Mouse (Mus musculus) embryo, embryonic 10 days (tissue): ENCODE data around the gene Pfdn6.
"Not testable (repeated sequence)": the region's sequence is repeated elsewhere in the genome, so short reads cannot be mapped to it uniquely, and the experiment has no call there.

Source experiments
- DNase-seq: peaks from one replicate; pipeline ENCODE4 v3.0.0-alpha.2; 2015; ENCODE audit warnings: low spot score

The Pfdn6 gene

GRCm38 (mm10) chr17:33915671-33916250 lies 24.4 kb downstream of the Pfdn6 start, which contains the start of the genes Tapbp and Zbtb22:
Gene Tapbp (plus strand): TSS chr17:33915899.
Gene Zbtb22 (plus strand): TSS chr17:33915904.
- peak; percentile 97 for DNase-seq

- DNase-seq = no peak
Measured at GRCm38 (mm10) chr17:33914969-33915391, 25.2 kb downstream of the Pfdn6 start.

GRCm38 (mm10) chr17:33913905-33914304 lies 26.2 kb downstream of the Pfdn6 start:
- DNase-seq = no peak

GRCm38 (mm10) chr17:33913264-33913663 lies 26.9 kb downstream of the Pfdn6 start:
- no peak for DNase-seq

GRCm38 (mm10) chr17:33911813-33912414 lies 28.2 kb downstream of the Pfdn6 start:
- DNase-seq = no peak

- DNase-seq = no peak
Measured at GRCm38 (mm10) chr17:33911052-33911812, 28.9 kb downstream of the Pfdn6 start.

DNA sequence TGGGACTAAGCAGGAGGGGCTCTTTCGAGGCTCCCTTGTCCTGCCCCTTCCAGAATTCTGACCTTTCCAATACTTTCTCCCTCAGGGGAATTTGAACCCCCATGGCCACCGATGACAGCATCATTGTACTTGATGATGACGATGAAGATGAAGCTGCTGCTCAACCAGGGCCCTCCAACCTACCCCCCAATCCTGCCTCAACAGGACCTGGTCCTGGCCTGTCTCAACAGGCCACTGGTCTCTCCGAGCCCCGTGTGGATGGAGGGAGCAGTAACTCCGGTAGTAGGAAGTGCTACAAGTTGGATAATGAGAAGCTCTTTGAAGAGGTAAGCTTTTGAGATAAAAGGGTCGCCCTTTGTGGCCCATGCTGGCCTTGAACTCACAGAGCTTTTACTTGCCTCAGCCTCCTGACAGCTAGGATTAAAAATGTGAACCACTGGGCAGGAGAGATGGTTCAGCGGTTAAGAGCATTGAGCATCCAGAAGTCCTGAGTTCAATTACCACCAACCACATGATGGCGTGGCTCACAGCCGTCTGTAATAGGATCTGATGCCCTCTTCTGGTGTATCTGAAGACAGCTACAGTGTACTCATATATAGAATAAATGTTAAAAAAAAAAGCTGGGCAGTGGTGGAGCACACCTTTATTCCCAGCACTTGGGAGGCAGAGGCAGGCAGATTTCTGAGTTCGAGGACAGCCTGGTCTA lies 29.6 kb downstream of the Pfdn6 start:
- DNase-seq = no peak

GRCm38 (mm10) chr17:33909869-33910250 lies 30.3 kb downstream of the Pfdn6 start:
- DNase-seq = peak; percentile 55

GRCm38 (mm10) chr17:33909077-33909868 lies 30.9 kb downstream of the Pfdn6 start, which contains the start of gene Daxx:
Gene Daxx (plus strand): TSS chr17:33909414.
- peak; percentile 99 for DNase-seq

GRCm38 (mm10) chr17:33908331-33909076 lies 31.6 kb downstream of the Pfdn6 start:
- DNase-seq = no peak

DNA sequence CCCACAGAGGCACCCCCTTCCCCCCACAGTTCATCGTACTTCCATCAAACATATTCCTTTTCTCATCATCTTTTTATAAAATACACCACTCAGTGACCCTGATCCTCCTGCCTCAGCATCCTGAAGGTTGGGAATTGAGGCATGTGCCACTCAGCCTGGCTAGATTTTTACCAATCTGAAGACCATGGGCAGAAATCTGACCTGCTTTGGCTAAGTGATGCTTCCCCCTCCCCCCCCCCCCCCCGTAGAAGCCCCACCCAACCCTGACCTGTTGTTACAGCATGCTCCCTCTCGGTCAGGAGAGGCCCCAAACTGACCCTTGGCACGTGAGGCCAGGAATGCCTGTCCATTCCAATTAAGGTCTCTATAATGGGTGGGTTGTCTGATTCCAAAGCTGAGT lies 35.3 kb downstream of the Pfdn6 start, which contains the start of gene Platr17:
Gene Platr17, plus strand, starts transcription at position 301 of the 400 bp plus-strand sequence.
- DNase-seq = not testable (repeated sequence)

DNA sequence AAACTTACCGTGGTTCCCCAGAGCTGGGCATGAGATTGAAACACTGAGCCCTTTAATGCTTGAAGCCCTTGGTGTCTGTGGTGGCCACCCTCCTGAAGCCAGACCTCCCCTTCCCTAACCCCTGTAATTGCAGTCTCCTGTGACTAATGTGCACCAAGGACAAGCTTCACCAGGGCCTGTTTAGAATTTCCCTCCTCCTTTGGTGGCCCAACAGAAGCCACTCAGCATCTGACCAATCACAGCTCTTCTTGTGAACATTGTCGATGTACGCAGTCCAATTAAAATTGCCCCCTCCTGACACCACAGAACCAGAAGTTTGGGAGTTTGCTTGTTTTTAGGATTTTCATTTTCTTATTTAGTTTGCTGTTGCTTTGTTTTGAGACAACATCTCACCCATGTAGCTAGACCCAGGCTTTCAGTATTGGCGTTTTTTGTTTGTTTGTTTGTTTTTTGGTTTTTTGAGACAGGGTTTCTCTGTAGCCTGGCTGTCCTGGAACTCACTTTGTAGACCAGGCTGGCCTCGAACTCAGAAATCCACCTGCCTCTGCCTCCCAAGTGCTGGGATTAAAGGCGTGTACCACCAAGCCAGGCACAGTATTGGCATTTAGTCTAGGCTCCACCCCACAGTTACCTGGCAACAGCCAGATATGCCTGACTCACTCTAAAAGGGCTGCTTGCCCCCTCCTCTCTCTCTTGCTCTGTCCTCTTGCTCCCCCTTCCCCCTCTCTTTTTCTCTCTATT lies 36.1 kb downstream of the Pfdn6 start:
- not testable (repeated sequence) for DNase-seq

DNA sequence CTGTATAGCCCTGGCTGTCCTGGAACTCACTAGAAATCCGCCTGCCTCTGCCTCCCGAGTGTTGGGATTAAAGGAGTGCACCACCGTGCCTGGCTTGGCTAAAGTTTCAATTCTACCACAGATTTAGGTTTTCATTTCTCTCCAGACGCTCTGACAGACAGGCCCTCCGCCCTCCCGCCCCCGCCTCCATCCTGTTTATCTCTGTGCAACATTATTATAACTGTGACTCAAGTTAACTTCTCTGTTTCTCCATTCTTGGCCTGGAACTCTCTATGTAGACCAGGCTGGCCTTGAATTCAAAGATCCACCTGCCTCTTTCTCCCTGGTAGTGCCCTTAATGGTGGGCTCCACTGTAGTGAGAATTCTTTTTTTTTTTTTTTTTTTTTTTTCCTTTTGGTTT lies 37.7 kb downstream of the Pfdn6 start:
- no peak for DNase-seq

- no peak for DNase-seq
Measured at GRCm38 (mm10) chr17:33902079-33902478, 38.1 kb downstream of the Pfdn6 start.

DNA sequence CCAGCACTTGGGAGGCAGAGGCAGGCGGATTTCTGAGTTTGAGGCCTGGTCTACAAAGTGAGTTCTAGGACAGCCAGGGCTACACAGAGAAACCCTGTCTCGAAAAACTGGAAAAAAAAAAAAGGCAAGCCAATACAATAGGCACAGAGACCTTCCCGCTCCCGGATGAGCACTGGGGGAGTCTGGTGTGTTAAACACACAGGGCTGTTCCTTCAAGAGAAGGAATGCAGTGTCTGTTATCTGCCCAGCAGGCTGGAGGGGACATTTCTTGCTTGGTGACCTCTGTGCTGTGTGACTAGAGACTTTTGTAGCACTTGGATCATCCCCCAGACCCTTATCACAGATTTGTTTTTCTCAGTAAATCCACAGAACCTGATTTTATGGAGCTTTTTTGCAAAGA lies 38.5 kb downstream of the Pfdn6 start:
- DNase-seq = no peak

DNA sequence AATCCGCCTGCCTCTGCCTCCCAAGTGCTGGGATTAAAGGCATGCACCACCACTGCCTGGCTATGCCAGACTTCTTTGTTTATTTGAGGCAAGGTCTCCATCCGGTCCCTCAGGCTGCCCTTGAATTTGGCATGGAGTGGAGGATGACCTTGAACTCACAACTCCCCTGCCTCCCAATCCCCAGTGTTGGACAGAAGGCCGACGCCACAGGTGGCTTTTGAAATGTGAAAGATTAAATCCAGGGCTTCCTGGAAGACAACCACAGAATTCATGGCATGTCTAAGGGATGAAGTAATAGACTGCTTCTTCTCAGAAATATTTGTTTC lies 39.2 kb downstream of the Pfdn6 start:
- DNase-seq = no peak

DNA sequence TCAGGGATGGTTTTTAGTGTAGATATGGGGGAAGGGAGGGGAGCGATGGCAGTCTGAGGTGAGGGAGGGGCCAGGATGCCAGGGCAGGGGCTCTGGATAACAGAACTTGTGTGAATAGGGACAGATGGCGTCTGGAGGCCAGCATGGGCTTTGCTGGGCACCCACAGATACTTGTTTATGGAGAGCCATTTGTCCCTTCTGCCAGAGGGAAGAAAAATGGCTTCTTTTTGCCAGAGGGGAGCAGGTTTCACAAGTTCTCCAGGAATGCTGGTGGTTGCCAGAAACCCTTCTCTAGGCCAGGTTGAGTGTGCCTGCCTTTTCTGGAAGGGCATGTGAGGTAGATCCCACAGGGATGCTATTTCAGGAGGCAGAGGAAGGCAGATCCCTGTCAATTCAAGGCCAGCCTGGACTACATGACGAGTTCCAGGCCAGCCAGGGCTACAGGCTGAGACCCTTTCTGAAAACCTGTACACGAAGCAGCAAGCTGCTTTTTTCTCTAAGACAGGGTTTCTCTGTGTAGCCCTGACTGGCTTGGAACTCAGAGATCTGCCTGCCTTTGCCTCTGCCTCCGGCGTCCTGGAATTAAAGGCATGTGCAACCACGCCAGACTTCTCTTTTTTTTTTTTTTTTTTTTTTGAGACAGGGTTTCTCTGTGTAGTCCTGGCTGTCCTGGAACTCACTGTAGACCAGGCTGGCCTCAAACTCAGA lies 39.7 kb downstream of the Pfdn6 start:
- no peak for DNase-seq

DNA sequence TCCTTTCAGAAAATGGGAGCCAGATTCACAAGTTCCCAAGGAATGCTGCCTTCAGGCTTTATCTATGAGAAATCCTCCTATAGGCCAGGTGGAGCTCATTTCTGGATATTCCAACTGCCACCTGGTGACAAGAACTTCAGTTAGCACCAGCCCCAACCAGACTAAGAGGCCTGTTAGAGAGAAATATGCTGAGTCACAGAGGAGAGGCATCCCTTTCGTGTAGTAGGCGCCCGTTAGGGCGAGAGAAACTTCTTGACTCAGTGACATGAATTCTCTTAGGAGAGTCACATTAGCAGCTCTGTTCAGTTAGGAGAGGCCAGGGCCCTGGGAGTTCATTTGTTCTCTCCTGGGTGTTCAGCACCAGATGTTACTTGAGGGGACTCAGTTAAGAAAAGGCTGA lies 40.5 kb downstream of the Pfdn6 start:
- DNase-seq = no peak

GRCm38 (mm10) chr17:33898193-33898592 lies 42.0 kb downstream of the Pfdn6 start:
- not testable (repeated sequence) for DNase-seq
